Mouse (Mus musculus): ENCODE measurements around the gene Tmem88. TPM values are rescaled to one million over a fixed set of nuclear protein-coding genes. Genes with fewer than 3 reads are reported as not detected.

The Tmem88 gene
- total and polyA plus RNA-seq, 2 experiments = 1.3 to 8.5 TPM

DNA sequence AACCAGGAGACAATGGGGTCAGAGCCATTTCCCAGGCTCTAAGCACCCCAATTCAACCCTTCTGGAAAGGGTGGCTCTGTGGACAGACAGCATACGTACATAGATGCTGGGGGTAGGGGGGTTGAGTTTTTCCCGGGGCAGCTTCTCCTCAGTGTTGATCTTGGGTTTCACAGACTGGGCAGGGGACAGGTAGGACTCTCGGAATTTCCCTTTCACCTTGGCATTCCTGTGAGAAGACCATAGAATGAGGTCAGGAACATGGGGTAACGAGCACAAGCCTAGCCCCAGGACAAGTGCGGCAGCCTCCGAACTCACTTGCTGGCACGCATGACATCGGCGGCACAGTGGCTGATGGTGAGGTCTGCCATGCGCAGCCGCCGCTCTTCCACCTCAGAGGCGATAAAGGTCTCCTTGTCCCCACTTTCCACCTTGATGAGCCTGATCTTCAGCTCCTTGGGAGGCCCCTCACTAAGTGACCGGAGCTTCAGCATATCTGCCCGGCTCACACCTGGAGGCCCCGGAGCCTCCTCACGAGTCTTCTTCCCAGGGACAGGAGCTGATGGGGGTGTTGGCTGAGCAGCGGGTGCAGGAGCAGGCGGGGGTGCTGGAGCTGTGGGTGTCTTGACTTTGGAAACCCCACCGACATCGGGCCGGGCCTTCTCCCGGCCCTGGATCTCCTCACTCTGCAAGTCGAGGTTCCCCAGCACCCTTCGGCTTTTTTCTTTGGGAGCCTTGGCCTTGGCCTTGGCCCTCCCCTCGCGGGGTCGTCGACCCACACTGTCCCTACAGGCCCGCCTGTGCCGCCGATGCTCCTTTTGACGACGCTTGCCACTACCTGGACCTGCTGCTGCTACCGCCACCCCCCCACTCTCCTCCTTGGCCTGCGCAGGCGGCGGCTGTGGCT, 5.9 kb upstream of the Tmem88 start:
- DNase-seq (ENCODE audit: extremely low read depth, low read depth, low spot score) = no peak
- WGBS = 84% methylated on average over 38 of the region's 38 CpGs
- Histone ChIP-seq H3K4me3 (ENCODE audit: insufficient read depth, low read depth, low read length) (no peak overlapping the region), H3K36me3 (ENCODE audit: control insufficient read depth, insufficient read depth, low read length) (peaks cover 10% of the 10 kb centered on the region; the same call in 1 of the 2 replicates), H3K27me3 (ENCODE audit: control insufficient read depth, insufficient read depth, low read length) (no peaks in the 10 kb centered on the region), H3K9ac (ENCODE audit: low read depth, low read length) (no peak overlapping the region), H3K27ac (replicated peaks; ENCODE audit: insufficient read depth, low read depth, low read length) (no peak overlapping the region), H3K4me1 (ENCODE audit: control insufficient read depth, insufficient read depth, low read length) (peaks cover 12% of the 10 kb centered on the region), H3K79me2 (ENCODE audit: control insufficient read depth, insufficient read depth, low read length) (peaks cover 14% of the 10 kb centered on the region; the same call in 1 of the 2 replicates)
- TF ChIP-seq POLR2A (IDR thresholded peaks at IDR 0.05; ENCODE audit: extremely low read depth, insufficient read depth, low read length) (no peak), CTCF (IDR thresholded peaks at IDR 0.05; ENCODE audit: low read depth, low read length) (no peak)

DNA sequence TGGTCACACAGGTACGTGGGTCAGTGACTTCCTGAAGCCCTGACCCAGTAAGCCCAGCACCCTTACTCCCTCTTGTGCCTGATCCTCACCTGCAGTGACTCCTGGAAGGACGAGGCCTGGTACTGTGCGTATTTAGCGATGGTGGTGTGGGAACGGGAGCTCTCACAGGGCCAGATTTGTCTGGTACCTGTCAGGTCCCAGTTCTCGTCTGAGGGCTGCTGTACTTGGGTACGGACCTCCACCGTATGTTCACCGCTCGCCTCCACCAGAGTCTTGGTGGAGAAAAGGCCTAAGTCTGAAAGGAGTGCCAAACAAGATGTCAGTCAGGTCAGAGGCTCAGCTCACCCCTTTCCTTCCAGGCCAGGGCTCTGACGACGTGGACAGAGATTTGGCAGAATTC, 4.0 kb upstream of the Tmem88 start:
- Histone ChIP-seq H3K79me2 (ENCODE audit: control insufficient read depth, insufficient read depth, low read length) (peaks cover 2% of the 10 kb centered on the region; the same call in 1 of the 2 replicates), H3K4me3 (ENCODE audit: insufficient read depth, low read depth, low read length) (no peak overlapping the region), H3K4me1 (ENCODE audit: control insufficient read depth, insufficient read depth, low read length) (peaks cover under 1% of the 10 kb centered on the region; the same call in 1 of the 2 replicates), H3K27ac (replicated peaks; ENCODE audit: insufficient read depth, low read depth, low read length) (no peak overlapping the region), H3K27me3 (ENCODE audit: control insufficient read depth, insufficient read depth, low read length) (no peaks in the 10 kb centered on the region), H3K9ac (ENCODE audit: low read depth, low read length) (no peak overlapping the region), H3K36me3 (ENCODE audit: control insufficient read depth, insufficient read depth, low read length) (peaks cover 10% of the 10 kb centered on the region; the same call in 1 of the 2 replicates)
- DNase-seq (ENCODE audit: extremely low read depth, low read depth, low spot score) = no peak
- TF ChIP-seq POLR2A (IDR thresholded peaks at IDR 0.05; ENCODE audit: extremely low read depth, insufficient read depth, low read length) (no peak), CTCF (IDR thresholded peaks at IDR 0.05; ENCODE audit: low read depth, low read length) (no peak)
- 84% methylated on average over 12 of the region's 12 CpGs for whole genome bisulfite sequencing

DNA sequence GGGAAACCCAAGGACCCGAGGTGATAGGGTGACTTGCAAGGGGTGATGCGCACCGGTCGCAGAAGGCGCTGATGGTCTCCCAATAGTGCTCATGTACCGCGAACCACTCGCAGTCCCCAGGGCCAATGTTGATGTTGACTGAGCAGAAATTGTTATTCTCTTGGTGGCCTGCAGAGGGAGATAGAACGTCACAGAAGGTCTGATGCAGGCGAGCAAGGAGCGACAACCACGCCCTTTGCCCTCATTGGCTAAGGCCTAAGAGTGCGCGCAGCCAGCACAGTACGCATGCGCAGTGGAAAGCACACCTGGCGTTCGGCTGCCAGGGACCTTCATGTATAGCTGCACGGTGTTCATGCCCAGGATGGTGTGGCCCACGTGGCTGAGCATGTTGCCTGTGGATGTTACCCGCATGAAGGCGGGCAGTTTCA, 3.2 kb upstream of the Tmem88 start:
- Histone ChIP-seq H3K27ac (replicated peaks; ENCODE audit: insufficient read depth, low read depth, low read length) (no peak overlapping the region), H3K9ac (ENCODE audit: low read depth, low read length) (no peak overlapping the region), H3K36me3 (ENCODE audit: control insufficient read depth, insufficient read depth, low read length) (peaks cover 10% of the 10 kb centered on the region; the same call in 1 of the 2 replicates), H3K4me1 (ENCODE audit: control insufficient read depth, insufficient read depth, low read length) (peaks cover 3% of the 10 kb centered on the region), H3K79me2 (ENCODE audit: control insufficient read depth, insufficient read depth, low read length) (no peaks in the 10 kb centered on the region), H3K27me3 (ENCODE audit: control insufficient read depth, insufficient read depth, low read length) (no peaks in the 10 kb centered on the region), H3K4me3 (ENCODE audit: insufficient read depth, low read depth, low read length) (no peak overlapping the region)
- peak; percentile 81 for DNase-seq (ENCODE audit: extremely low read depth, low read depth, low spot score)
- peak; percentile 91 for TF ChIP-seq CTCF (IDR thresholded peaks at IDR 0.05; ENCODE audit: low read depth, low read length)
- TF ChIP-seq POLR2A (IDR thresholded peaks at IDR 0.05; ENCODE audit: extremely low read depth, insufficient read depth, low read length) = no peak
- WGBS = 24% methylated on average over 22 of the region's 22 CpGs

DNA sequence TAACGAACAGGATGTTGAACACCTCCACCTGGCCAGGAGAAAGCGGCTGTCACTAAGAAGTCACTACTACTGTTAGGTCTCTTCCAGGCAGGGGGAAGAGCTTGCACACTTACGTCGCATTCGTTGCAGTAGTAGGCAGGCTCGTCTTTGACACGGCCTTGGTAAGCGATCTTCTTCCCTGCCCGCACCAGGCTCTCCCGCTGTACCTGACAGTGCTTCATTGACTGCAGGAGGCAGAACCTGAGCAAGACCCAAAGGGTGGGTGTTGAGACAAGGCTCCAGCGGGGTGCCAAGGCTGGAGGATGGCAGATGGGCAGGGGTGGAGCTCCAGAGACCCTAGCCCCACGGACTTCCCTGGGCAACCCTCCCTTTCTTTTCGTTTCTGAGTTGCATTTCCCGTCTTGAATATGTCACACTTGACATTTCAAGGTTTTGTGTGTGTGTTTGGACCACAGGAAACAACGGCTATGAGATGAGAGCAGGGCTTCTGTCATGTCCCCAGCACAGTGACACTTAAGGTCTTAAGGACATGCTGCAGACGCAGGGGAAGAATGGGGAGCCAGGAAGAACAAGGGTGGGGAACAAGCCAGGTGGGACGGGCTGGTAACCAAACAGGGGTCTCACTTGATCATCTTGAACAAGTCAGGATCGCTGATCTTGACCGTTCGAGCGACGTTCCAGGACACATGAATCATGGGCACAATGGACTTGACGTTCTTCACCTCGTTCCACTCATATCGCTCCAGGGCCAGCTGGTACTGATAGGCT, 2.2 kb upstream of the Tmem88 start:
- Histone ChIP-seq H3K36me3 (ENCODE audit: control insufficient read depth, insufficient read depth, low read length) (peaks cover 10% of the 10 kb centered on the region; the same call in 1 of the 2 replicates), H3K9ac (ENCODE audit: low read depth, low read length) (no peak overlapping the region), H3K79me2 (ENCODE audit: control insufficient read depth, insufficient read depth, low read length) (no peaks in the 10 kb centered on the region), H3K27ac (replicated peaks; ENCODE audit: insufficient read depth, low read depth, low read length) (no peak overlapping the region), H3K27me3 (ENCODE audit: control insufficient read depth, insufficient read depth, low read length) (no peaks in the 10 kb centered on the region), H3K4me3 (ENCODE audit: insufficient read depth, low read depth, low read length) (no peak overlapping the region), H3K4me1 (ENCODE audit: control insufficient read depth, insufficient read depth, low read length) (peaks cover 3% of the 10 kb centered on the region)
- 92% methylated on average over 25 of the region's 25 CpGs for WGBS
- DNase-seq (ENCODE audit: extremely low read depth, low read depth, low spot score) = no peak
- TF ChIP-seq CTCF (IDR thresholded peaks at IDR 0.05; ENCODE audit: low read depth, low read length) = no peak
- no peak for TF ChIP-seq POLR2A (IDR thresholded peaks at IDR 0.05; ENCODE audit: extremely low read depth, insufficient read depth, low read length)

DNA sequence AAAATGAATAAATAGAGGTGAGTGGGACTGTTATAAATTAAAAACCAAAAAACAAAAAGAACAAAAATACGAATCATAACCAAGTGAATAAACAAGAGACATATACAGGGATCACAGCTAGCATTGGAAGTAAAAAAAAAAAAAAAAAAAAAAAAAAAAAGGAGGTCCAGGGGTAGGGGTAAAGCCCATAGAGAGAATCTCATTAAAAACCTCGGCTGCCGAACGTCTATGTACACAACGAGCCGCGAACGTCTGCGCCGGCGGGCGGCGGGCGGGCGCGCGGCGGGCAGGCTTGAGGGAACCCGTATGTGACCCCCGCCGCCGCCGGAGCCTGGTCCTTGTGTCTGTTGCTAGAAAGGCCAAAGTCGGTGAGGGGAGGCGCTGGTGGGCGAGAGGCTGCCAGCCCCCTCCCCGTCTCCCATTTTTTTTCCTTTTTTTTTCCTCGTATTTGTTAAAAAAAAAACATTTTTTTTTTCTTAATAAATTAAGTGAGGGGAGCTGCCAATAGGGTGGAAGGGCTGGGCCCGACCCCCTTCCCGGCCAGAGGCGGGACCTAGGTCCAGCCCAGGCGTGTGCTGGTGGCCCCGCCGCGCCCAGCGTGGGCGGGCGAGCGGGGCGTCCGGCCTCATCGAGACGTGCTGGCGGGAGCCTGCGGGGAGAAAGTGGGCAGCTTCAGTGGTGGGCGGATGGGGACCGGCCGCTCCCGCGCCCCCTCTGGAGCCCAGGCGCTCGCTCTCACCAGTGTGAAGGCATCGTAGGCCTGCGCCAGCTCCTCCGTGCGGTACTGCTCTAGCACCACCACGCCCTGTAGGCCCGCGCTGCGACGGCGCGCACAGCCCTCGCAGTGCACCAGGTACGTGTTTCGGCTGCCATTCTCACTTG, 1.4 kb upstream of the Tmem88 start:
- WGBS = 89% methylated on average over 64 of the region's 66 CpGs
- no peak overlapping the region for H3K9ac ChIP-seq (ENCODE audit: low read depth, low read length)
- H3K4me3 ChIP-seq (ENCODE audit: insufficient read depth, low read depth, low read length) = no peak overlapping the region
- peaks cover 3% of the 10 kb centered on the region for H3K4me1 ChIP-seq (ENCODE audit: control insufficient read depth, insufficient read depth, low read length)
- TF ChIP-seq CTCF (IDR thresholded peaks at IDR 0.05; ENCODE audit: low read depth, low read length) = no peak
- no peak for TF ChIP-seq POLR2A (IDR thresholded peaks at IDR 0.05; ENCODE audit: extremely low read depth, insufficient read depth, low read length)
- H3K27ac ChIP-seq (replicated peaks; ENCODE audit: insufficient read depth, low read depth, low read length) = no peak overlapping the region
- no peaks in the 10 kb centered on the region for H3K27me3 ChIP-seq (ENCODE audit: control insufficient read depth, insufficient read depth, low read length)
- no peaks in the 10 kb centered on the region; the same call in 1 of the 2 replicates for H3K79me2 ChIP-seq (ENCODE audit: control insufficient read depth, insufficient read depth, low read length)
- peaks cover 8% of the 10 kb centered on the region; the same call in 1 of the 2 replicates for H3K36me3 ChIP-seq (ENCODE audit: control insufficient read depth, insufficient read depth, low read length)
- DNase-seq (ENCODE audit: extremely low read depth, low read depth, low spot score) = no peak
